ENCODE assay signal across 9 mouse cellular contexts in genomic region chr5:52051383-52052071, GRCm38 (mm10).
A peak's percentile ranks its signal among the peaks of the same experiment; 100 is the strongest.
DNase-seq lines count a peak whose midpoint lies in the region; ATAC-seq lines count a peak whose summit lies in the region.
"Had no signal": no experiment of that assay in that cellular context is flagged by ENCODE, and none has a peak within 500 bp of the region (broad histone marks: within the 10 kb centered on the region; RNA-seq: fewer than 3 reads in every experiment).

No protein-coding gene starts in this region.

- 52% methylated on average over 10 of the region's 10 CpGs for WGBS in kidney, embryonic 15.5 days
- WGBS in midbrain, embryonic 15.5 days: 48% methylated on average over 10 of the region's 10 CpGs
- 55% methylated on average over 10 of the region's 10 CpGs for WGBS in liver, embryonic 12.5 days (ENCODE audit: insufficient replicate concordance)

- no peaks in the 10 kb centered on the region for H3K27me3 ChIP-seq in kidney, embryonic 15.5 days
- H3K27me3 ChIP-seq in midbrain, embryonic 15.5 days (replicated peaks): no peaks in the 10 kb centered on the region
- no peaks in the 10 kb centered on the region for H3K27me3 ChIP-seq in liver, embryonic 12.5 days (replicated peaks)

- H3K9me3 ChIP-seq in kidney, embryonic 15.5 days (replicated peaks): no peaks in the 10 kb centered on the region
- no peaks in the 10 kb centered on the region for H3K9me3 ChIP-seq in midbrain, embryonic 15.5 days
- H3K9me3 ChIP-seq in liver, embryonic 12.5 days (replicated peaks): no peaks in the 10 kb centered on the region

- H3K4me2 ChIP-seq in kidney, embryonic 15.5 days: peak overlapping the region; percentile 23; the same call in 1 of the 2 replicates
- H3K4me2 ChIP-seq in midbrain, embryonic 15.5 days: no peak overlapping the region
- no peak overlapping the region for H3K4me2 ChIP-seq in liver, embryonic 12.5 days

- H3K4me1 ChIP-seq in kidney, embryonic 15.5 days: peaks cover 5% of the 10 kb centered on the region; the same call in 1 of the 2 replicates
- H3K4me1 ChIP-seq in midbrain, embryonic 15.5 days: 0 out of 2 replicates have a peak, but pooled peaks cover 7% of the 10 kb centered on the region
- H3K4me1 ChIP-seq in liver, embryonic 12.5 days: no peaks in the 10 kb centered on the region

- no peak overlapping the region for H3K27ac ChIP-seq in kidney, embryonic 15.5 days
- no peak overlapping the region for H3K27ac ChIP-seq in midbrain, embryonic 15.5 days
- no peak overlapping the region for H3K27ac ChIP-seq in liver, embryonic 12.5 days

- no peak overlapping the region for H3K4me3 ChIP-seq in kidney, embryonic 15.5 days (replicated peaks)
- H3K4me3 ChIP-seq in midbrain, embryonic 15.5 days: no peak overlapping the region
- no peak overlapping the region for H3K4me3 ChIP-seq in liver, embryonic 12.5 days

- H3K36me3 ChIP-seq in kidney, embryonic 15.5 days: no peaks in the 10 kb centered on the region
- no peaks in the 10 kb centered on the region for H3K36me3 ChIP-seq in midbrain, embryonic 15.5 days (replicated peaks)
- H3K36me3 ChIP-seq in liver, embryonic 12.5 days: no peaks in the 10 kb centered on the region
- H3K36me3 ChIP-seq: G1E had no signal

- intact Hi-C loops in heart, postnatal 10 days (cut with DNase I): no loop called here

- no peak for DNase-seq in kidney, adult 9 months
- DNase-seq in cerebellum, adult 8-10 months: peak; percentile 29
- peak; percentile 33 to 48 for DNase-seq in heart, postnatal 10 days
- DNase-seq in testis, postnatal 10 days (ENCODE audit: low spot score): no peak
- no peak for DNase-seq in gastrocnemius, postnatal 4 days (ENCODE audit: low spot score in 2 of 2)

- ATAC-seq in kidney, embryonic 15.5 days (replicated peaks; ENCODE audit: low FRiP score): no peak
- ATAC-seq in midbrain, embryonic 15.5 days (replicated peaks): peak; percentile 50
- ATAC-seq in liver, embryonic 12.5 days: no peak

- H3K9ac ChIP-seq in kidney, embryonic 15.5 days: no peak overlapping the region
- H3K9ac ChIP-seq in midbrain, embryonic 15.5 days: no peak overlapping the region
- no peak overlapping the region for H3K9ac ChIP-seq in liver, embryonic 12.5 days

Comparison
In these comparisons a context has a peak if more than half of its experiments do, and no peak if none do; other contexts are left out.
1. DNase-seq: peak in cerebellum, adult 8-10 months (single experiment) and heart, postnatal 10 days (2 of 2); none in kidney, adult 9 months (single experiment), testis, postnatal 10 days (single experiment) and gastrocnemius, postnatal 4 days (0 of 2).